Mouse (Mus musculus) CD4-positive, CD25-positive, alpha-beta regulatory T cell, adult 2 months (primary cell): ENCODE data around the gene Tcf12.

Source experiments
- DNase-seq: peaks from one replicate; pipeline ENCODE4 v3.0.0-alpha.2; 2012; ENCODE audit warnings: low read depth, low spot score

Gene Tcf12

DNA sequence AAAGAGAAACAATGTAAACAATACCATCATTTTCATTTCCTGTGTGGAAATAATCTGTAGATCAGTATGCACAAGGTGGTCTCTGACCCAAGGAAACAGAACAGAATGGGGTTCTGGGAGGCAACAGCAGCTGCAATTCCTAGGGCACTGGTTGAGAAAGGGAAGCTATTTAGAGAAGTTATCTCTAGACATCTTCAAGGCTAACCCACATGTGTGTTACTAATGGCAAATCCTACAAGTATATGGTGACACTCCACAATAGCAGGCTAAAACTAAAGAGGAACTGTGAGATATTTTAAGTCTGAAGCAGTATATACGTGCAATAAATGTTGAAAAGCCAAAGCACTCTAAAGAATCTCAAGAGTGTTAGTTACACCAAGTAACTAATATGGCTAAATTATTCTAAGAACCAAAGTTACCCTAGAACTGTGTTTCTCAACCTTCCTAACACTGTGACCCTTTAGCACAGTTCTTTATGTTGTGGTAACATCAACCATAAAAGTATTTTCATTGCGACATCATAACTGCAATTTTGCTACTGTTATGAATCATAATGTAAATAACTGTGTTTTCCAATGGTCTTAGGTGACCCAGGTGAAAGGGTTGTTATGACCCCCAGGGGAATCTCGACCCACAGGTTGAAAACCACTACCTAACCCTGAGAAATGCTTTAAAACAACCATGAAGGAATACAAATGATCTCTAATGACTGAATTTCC lies 22.6 kb downstream of the Tcf12 start:
- DNase-seq: no peak

DNA sequence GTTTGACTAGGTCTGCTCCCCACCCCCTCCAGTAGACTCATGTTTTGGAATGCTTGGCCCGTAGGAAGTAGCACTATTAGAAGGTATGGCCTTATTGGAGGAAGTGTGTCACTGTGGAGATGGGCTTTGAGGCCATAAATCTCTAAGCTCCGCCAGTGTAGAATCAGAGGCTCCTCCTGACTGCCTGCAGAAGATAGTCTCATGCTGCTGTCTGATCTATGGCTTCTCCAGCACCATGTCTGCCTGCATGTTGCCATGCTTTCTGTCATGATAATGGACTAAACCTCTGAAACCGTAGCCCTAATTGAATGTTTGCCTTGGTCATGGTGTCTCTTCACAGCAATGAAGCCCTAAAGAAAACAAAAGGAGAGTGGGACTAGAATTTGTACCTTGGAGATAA lies 26.7 kb downstream of the Tcf12 start:
- DNase-seq: no peak

DNA sequence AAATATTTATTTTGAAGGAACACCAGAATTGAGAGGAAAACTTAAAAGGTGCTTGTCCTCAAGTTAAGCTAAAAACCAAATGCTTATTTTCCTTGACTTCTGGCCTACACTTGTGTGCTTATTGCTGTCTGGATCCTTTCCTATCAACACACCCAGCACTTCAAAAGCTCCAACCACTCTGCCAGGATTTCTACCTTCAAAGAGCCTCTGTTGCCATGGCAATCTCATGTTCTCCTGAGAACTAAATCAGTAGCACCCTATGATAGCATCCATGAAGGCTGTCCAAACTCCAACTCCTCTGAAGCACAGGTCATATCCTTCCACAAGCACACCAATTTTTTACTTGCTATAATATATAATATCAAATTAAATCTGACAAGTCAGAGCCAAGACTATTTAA lies 27.5 kb downstream of the Tcf12 start:
- DNase-seq: no peak

DNA sequence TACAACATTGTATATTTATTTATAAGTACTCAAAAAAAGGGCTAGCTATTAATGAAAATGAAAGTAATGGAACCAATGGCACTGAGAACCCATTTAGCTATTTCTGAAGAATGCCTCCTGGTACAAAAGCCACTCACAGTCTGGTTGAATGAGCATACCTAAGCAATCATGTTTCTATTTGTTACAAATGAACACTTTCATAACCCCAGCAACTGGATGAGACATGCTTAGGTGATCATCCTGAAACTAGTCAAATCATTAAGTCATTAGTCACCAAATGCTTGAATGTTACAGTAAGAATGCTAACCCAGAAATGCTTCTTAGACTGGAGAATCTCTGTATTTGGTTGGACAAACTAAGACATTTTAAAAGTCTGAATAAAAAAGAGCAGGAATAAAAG lies 35.5 kb downstream of the Tcf12 start:
- no peak for DNase-seq

GRCm38 (mm10) chr9:72066151-72066550 lies 45.5 kb downstream of the Tcf12 start:
- no peak for DNase-seq

- DNase-seq: no peak
Observed at GRCm38 (mm10) chr9:72053144-72053543, 58.5 kb downstream of the Tcf12 start.

DNA sequence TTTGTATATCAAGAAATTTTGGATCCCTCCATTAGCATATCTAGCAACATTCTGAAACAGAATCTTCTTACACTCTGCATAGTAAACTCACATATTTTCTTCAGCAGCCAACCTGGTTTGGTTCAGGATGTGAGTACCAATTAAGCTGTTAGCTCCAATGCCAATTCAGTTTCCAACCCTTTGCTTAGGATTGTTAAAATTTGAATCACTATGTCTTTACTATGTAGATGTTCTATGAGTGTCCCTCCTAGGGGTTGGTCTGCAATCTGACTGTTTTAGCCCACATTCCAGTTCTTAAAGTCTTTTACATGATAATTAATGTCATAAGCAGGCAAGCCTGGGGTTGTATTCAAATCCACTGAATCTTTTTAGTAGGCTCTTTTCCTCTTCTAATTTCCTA lies 71.5 kb downstream of the Tcf12 start:
- DNase-seq: no peak

- DNase-seq: peak; percentile 27
Observed at GRCm38 (mm10) chr9:72039369-72039768, 72.3 kb downstream of the Tcf12 start.

DNA sequence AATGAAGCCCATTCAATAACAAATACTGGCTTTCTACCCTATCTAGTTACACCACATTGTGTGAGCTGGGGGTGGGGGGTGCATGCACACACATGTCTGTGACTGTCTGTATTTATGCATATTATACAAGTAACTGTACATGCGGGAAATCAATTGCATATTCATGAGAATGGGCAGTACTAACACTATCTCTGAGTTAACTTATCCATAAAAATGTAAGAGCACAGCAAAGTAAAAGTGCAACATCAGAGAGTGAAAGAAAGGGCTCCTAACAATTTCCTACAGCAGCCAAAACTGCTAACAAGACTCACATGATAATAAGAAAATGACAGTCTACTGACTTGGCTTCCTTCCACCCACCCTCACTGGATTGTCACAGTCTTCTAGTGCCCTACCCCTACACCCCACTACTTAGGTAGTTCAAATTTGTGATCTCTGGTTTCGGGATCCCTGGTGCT lies 74.6 kb downstream of the Tcf12 start:
- DNase-seq: no peak

DNA sequence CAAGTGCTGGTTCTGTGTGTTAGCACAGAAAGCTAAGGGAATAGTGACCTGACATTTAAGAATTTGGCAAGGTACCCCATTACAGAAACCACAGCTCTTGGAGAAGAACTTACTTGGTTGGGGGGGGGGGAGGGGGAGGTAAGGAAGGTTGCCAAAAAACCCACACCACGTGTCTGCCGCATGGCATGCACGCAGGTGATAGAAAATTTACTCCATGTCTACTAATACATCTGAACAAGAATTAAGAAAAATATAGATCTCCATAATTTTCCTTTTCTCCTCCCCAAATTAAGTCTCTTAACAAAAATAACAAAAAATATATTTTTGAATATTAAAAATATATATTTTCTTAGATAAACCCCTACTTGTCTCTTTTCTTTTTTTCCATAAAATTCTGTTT lies 75.4 kb downstream of the Tcf12 start:
- DNase-seq: no peak

DNA sequence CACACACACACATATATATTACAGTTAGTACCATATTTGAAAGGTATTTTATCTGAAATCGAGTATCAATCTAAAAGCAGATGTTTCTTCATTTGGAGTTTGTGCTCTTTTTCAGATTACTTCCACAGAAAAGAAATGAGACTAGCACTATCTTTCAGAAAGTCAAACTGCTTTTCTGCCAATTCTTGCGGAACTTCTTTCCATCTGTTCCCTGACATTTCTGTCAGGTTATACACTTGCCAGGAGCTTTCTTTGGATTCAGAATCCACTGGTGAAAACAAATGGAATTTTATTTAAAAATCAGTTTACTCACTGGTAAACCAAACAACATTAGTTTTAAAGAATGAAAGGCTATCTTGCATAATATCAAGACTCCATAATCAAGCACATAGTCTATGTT lies 78.4 kb downstream of the Tcf12 start:
- no peak for DNase-seq

GRCm38 (mm10) chr9:72030274-72030673 lies 81.4 kb downstream of the Tcf12 start:
- no peak for DNase-seq

- DNase-seq: peak; percentile 38
Observed at GRCm38 (mm10) chr9:72029601-72030000, 82.1 kb downstream of the Tcf12 start.

DNA sequence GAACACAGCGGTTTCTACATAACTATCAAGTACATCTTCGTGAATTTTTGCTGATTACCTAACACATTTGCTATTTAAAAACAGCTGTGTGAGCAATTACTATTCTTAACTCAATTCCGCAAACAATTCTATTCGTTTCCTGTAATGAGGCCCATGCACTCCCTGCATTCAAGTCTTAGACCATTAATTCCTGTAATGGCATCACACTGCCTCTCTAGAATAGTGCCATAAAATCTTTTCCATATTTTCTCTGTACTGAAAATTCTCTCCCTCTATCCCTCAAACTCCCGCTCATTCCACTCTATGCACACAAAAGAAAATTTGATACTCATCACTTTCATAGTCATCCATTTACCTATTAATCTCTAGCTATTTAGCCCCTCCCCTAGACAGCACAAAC lies 88.4 kb downstream of the Tcf12 start:
- no peak for DNase-seq

DNA sequence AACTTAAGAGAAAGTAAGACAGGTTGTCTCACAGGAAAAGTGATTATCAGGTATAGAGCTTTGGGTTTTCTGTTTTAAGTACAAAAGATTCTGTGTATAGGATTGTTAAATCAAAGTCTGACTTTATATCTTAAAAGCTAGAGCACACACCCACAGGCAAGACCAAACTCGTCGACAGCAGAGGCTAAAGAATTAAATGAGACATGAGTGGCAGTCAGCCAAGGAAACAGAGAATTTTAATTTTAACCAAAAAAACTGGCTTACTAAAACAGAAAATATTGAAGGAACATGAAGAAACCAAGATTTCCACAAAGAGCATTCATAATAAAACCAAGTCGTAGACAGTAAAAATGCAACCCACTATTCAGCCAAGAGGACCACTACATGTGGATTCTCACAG lies 90.2 kb downstream of the Tcf12 start:
- DNase-seq: no peak

DNA sequence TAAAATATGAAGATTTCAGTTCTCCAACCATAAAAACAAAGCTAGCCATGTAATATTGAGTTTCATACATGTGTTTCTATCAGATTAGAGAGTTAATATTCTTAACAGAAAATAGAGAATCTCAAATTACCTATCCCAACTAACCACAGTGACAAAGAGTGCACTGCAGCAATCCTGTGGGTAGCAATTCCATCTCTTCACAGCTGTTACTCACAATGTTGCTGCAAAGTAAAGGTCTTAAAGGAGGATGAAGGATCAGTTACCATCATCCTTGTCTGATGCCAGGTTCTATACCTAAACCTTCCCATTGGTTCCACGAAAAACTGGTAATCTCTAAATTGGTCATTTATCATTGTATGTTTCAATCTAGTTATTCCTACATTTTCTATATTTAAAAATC lies 95.7 kb downstream of the Tcf12 start:
- no peak for DNase-seq

DNA sequence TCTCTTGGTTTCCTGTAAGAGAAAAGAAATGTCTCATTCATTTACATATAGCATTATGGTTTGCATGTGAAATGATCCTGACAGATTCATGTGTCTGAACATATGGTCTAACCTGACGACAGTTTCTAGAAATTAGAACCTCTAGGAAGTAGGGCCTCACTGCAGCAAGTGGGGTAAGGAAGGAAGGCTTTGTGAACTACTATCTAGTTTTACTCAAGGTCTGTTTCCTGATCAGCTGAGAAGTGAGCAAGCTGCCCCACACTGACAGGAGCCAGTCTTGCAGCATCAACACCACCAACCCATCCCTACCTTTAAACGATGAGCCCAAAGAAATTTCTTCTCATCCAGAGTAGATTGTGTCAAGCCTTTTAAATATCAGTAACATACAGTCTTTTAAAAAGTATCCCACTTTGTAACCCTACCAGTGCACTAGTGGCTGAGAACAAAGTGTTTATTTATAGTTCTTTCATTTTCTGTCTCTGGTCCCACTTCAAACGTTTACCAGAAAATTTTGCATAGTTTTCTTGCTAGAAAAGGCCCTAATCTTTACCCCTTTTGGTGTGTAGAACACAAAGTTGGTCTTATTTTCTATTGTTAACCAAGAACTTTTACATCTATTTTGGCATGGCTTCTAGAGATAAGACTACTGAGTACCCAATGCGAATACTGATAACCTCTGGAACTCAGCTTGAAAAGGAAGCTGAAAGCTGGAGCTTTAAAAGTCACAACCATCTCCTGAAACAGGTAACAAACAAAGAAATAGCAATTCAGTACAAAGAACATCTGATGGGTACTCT lies 96.9 kb downstream of the Tcf12 start:
- peak; percentile 32 for DNase-seq

- DNase-seq: no peak
Observed at GRCm38 (mm10) chr9:72013541-72013940, 98.1 kb downstream of the Tcf12 start.

DNA sequence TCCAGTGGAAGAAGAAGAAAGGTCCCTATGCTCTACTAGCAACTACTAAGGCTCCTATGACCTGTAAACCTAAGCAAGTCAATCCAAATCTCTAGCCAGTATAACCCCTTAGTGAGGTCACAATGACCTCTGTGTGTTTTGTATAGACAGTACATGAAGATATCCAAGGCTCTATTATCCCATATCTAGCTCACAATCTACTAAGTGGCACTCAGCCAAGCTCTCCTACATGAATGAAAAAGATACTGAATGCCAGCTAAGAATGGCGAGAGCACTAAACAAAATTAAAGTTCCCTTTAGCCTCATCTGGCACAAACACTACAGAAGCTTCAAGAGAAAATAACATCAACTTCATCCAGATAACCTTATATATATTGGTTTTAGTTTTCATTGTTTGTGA lies 103.0 kb downstream of the Tcf12 start:
- DNase-seq: no peak

DNA sequence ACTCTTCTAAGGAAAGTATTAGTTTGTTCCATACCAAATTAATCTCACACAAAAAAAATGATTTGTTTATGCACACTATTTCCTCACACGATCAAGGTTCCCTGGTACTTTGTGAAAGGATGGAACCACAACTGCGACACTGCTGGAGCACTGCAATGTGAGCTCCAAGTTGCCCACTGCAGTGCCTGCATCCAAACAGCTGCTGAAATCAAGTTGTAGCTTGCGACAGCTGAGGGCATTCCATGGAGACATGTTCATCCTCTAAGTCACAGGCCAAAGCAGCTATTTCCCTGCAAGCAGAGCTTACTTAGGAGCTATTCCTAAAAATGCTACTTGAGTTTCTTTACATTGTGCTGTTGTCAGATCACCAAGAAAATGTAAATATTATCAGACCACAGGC lies 120.5 kb downstream of the Tcf12 start:
- DNase-seq: no peak

- DNase-seq: no peak
Observed at GRCm38 (mm10) chr9:71990376-71990775, 121.3 kb downstream of the Tcf12 start.

DNA sequence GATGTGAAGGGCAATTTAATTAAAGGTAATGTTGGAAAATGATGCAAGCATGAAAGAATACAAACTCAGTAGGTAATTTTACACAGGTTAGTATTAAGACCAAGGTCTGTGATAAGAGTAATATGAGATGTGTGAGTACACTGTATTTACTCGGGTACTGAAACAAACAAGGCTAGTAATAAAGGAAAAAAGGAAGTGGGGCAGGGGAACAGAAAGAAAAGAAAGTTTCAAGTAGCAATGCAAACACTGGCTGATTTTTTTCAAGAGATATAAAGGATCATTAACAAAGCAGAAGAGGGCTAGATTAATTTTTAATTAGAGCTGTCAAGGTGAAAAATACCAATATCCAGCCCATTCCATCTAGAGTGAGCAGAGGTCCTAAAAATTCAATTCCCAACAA lies 122.0 kb downstream of the Tcf12 start:
- DNase-seq: no peak

DNA sequence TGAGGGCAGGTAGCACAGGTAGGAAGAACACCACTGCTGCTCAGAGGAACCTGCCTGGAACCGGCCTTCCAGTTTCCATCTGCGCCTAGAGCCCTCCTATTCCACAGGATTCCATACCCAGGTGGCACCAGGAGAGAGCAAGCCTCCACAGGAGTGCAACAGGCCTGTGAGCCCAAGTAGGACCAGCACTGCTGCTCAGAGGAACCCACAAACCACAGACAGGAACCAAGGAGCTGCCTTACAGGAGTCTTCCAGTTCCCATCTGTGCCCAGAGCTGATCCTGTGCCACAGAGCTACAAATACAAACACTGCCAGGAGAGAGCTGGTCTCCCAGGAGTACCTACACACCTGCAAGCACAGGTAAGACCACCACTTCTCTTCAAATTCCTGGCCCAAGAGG lies 125.0 kb downstream of the Tcf12 start:
- no peak for DNase-seq
